Mouse (Mus musculus) stomach, embryonic 16.5 days (tissue): ENCODE data around the gene Acap2. TPM values are rescaled to one million over a fixed set of nuclear protein-coding genes. Genes with fewer than 3 reads are reported as not detected.

ENCODE experiments used
- ATAC-seq: fragments of 200-750 bp; cut with Nextera tagmentation; 2 replicates; pipeline ENCODE4 v1.8.0; 2017; ENCODE audit warnings: moderate number of reproducible peaks, moderate TSS enrichment; ENCODE audit not compliant: insufficient read depth, low FRiP score
- H3K27ac ChIP-seq: fragments of 300-500 bp; sonication (generic); 2 replicates; pipeline ENCODE4 v1.5.1; 2014; ENCODE audit warnings: low read length
- H3K27me3 ChIP-seq: fragments of 300-500 bp; sonication (generic); 2 replicates; pipeline ENCODE4 v1.6.1; 2014; ENCODE audit warnings: low read length, control low read depth, mixed read lengths; ENCODE audit not compliant: control insufficient read depth, insufficient read depth
- H3K36me3 ChIP-seq: fragments of 300-500 bp; sonication (generic); 2 replicates; pipeline ENCODE4 v1.6.1; 2014; ENCODE audit warnings: low read length; ENCODE audit not compliant: control insufficient read depth, insufficient read depth
- H3K4me1 ChIP-seq: fragments of 300-500 bp; sonication (generic); 2 replicates; pipeline ENCODE4 v1.6.1; 2014; ENCODE audit warnings: low read length, control low read depth, mixed read lengths; ENCODE audit not compliant: control insufficient read depth, insufficient read depth
- H3K4me2 ChIP-seq: fragments of 300-500 bp; sonication (generic); 2 replicates; pipeline ENCODE4 v1.6.1; 2014; ENCODE audit warnings: low read depth, low read length, mixed read lengths
- H3K4me3 ChIP-seq: fragments of 300-500 bp; sonication (generic); replicated peaks from 2 replicates; pipeline ENCODE4 v1.5.1; 2014; ENCODE audit warnings: mild to moderate bottlenecking, low read length
- H3K9ac ChIP-seq: fragments of 300-500 bp; sonication (generic); 2 replicates; pipeline ENCODE4 v1.6.1; 2014; ENCODE audit warnings: low read length
- H3K9me3 ChIP-seq: fragments of 300-500 bp; sonication (generic); replicated peaks from 2 replicates; pipeline ENCODE4 v1.6.1; 2016; ENCODE audit warnings: low read length, control low read depth; ENCODE audit not compliant: control insufficient read depth
- WGBS: fragments of 180-500 bp; shearing (Covaris S2); extraction: QIAGEN DNeasy Blood & Tissue Kit; methylation state at CpG from one replicate; pipeline ENCODE4 v1.1.7; 2014; 5-methylcytosine and 5-hydroxymethylcytosine counted together
- polyA plus RNA-seq: library from polyadenylated mRNA; unstranded; fragments of >200 nt; fragmentation: Nextera tagmentation; extraction: Ambion mirVana; gene quantifications from 2 replicates; pipeline ENCODE4 v1.2.1, GENCODE M21; 2015

Acap2 gene
- polyA plus RNA-seq, 1 experiment from 2014 or later: 21.4 TPM

- H3K27ac ChIP-seq: no peak overlapping the region
- WGBS: 88% methylated on average over 6 of the region's 6 CpGs
These were observed 53.3 kb downstream of the Acap2 start for GRCm38 (mm10) chr16:31147766-31148165.

GRCm38 (mm10) chr16:31141916-31142315 is 59.1 kb downstream of the Acap2 start:
- no peak for ATAC-seq
- no peaks in the 10 kb centered on the region for H3K9me3 ChIP-seq
- 75% methylated on average over 6 of the region's 6 CpGs for WGBS
- H3K4me3 ChIP-seq: no peak overlapping the region
- H3K4me2 ChIP-seq: no peak overlapping the region
- H3K36me3 ChIP-seq: no peaks in the 10 kb centered on the region
- H3K4me1 ChIP-seq: no peaks in the 10 kb centered on the region
- no peak overlapping the region for H3K27ac ChIP-seq
- H3K27me3 ChIP-seq: no peaks in the 10 kb centered on the region
- no peak overlapping the region for H3K9ac ChIP-seq

More at GRCm38 (mm10) chr16:31147766-31148165, 53.3 kb downstream of the Acap2 start:
- H3K4me3 ChIP-seq: no peak overlapping the region
- H3K36me3 ChIP-seq: 0 out of 2 replicates have a peak, but pooled peaks cover 1% of the 10 kb centered on the region
- no peaks in the 10 kb centered on the region for H3K4me1 ChIP-seq
- H3K27me3 ChIP-seq: no peaks in the 10 kb centered on the region
- no peak for ATAC-seq
- no peaks in the 10 kb centered on the region for H3K9me3 ChIP-seq
- H3K4me2 ChIP-seq: no peak overlapping the region
- H3K9ac ChIP-seq: no peak overlapping the region

GRCm38 (mm10) chr16:31136616-31137253 is 64.3 kb downstream of the Acap2 start:
- 72% methylated on average over 13 of the region's 13 CpGs for WGBS
- H3K9me3 ChIP-seq: no peaks in the 10 kb centered on the region
- no peaks in the 10 kb centered on the region for H3K27me3 ChIP-seq
- no peaks in the 10 kb centered on the region for H3K36me3 ChIP-seq
- H3K4me3 ChIP-seq: no peak overlapping the region
- no peak overlapping the region for H3K9ac ChIP-seq
- ATAC-seq: no peak
- no peaks in the 10 kb centered on the region for H3K4me1 ChIP-seq
- no peak overlapping the region for H3K4me2 ChIP-seq
- H3K27ac ChIP-seq: no peak overlapping the region

GRCm38 (mm10) chr16:31135519-31135918 is 65.5 kb downstream of the Acap2 start:
- Histone ChIP-seq H3K4me3 (no peak overlapping the region), H3K27me3 (no peaks in the 10 kb centered on the region)
- 72% methylated on average over 8 of the region's 8 CpGs for WGBS

GRCm38 (mm10) chr16:31131531-31131930 is 69.5 kb downstream of the Acap2 start:
- Histone ChIP-seq H3K4me1 (no peaks in the 10 kb centered on the region), H3K27ac (no peak overlapping the region), H3K9me3 (no peaks in the 10 kb centered on the region), H3K4me2 (no peak overlapping the region), H3K36me3 (no peaks in the 10 kb centered on the region), H3K9ac (no peak overlapping the region), H3K4me3 (no peak overlapping the region), H3K27me3 (no peaks in the 10 kb centered on the region)
- no peak for ATAC-seq
- 47% methylated on average over 5 of the region's 5 CpGs for WGBS

More at GRCm38 (mm10) chr16:31135519-31135918, 65.5 kb downstream of the Acap2 start:
- no peak for ATAC-seq
- H3K27ac ChIP-seq: no peak overlapping the region
- no peaks in the 10 kb centered on the region for H3K9me3 ChIP-seq
- H3K4me1 ChIP-seq: no peaks in the 10 kb centered on the region
- no peaks in the 10 kb centered on the region for H3K36me3 ChIP-seq
- no peak overlapping the region for H3K4me2 ChIP-seq
- H3K9ac ChIP-seq: no peak overlapping the region

GRCm38 (mm10) chr16:31128116-31128515 is 72.9 kb downstream of the Acap2 start:
- no peak overlapping the region for H3K4me2 ChIP-seq
- ATAC-seq: no peak
- no peaks in the 10 kb centered on the region for H3K27me3 ChIP-seq
- 73% methylated on average over 5 of the region's 5 CpGs for WGBS
- no peak overlapping the region for H3K4me3 ChIP-seq
- H3K4me1 ChIP-seq: no peaks in the 10 kb centered on the region
- no peak overlapping the region for H3K9ac ChIP-seq
- H3K36me3 ChIP-seq: no peaks in the 10 kb centered on the region
- no peaks in the 10 kb centered on the region for H3K9me3 ChIP-seq
- H3K27ac ChIP-seq: no peak overlapping the region

- Histone ChIP-seq H3K4me2 (no peak overlapping the region), H3K9me3 (no peaks in the 10 kb centered on the region), H3K4me3 (no peak overlapping the region), H3K27ac (no peak overlapping the region), H3K4me1 (no peaks in the 10 kb centered on the region), H3K36me3 (no peaks in the 10 kb centered on the region), H3K27me3 (no peaks in the 10 kb centered on the region), H3K9ac (no peak overlapping the region)
- no peak for ATAC-seq
- WGBS: 79% methylated on average over 5 of the region's 5 CpGs
These were observed 76.1 kb downstream of the Acap2 start for GRCm38 (mm10) chr16:31124991-31125390.

- Histone ChIP-seq H3K4me1 (no peaks in the 10 kb centered on the region), H3K9ac (no peak overlapping the region), H3K27ac (no peak overlapping the region), H3K4me3 (no peak overlapping the region), H3K9me3 (no peaks in the 10 kb centered on the region), H3K27me3 (no peaks in the 10 kb centered on the region), H3K36me3 (no peaks in the 10 kb centered on the region), H3K4me2 (no peak overlapping the region)
- no peak for ATAC-seq
- 96% methylated on average over 6 of the region's 6 CpGs for WGBS
These were observed 79.4 kb downstream of the Acap2 start for GRCm38 (mm10) chr16:31121612-31122011.

- no peak overlapping the region for H3K4me2 ChIP-seq
- peaks cover 20% of the 10 kb centered on the region for H3K36me3 ChIP-seq
- H3K27ac ChIP-seq: no peak overlapping the region
- ATAC-seq: no peak
- no peaks in the 10 kb centered on the region for H3K4me1 ChIP-seq
- no peak overlapping the region for H3K9ac ChIP-seq
- H3K9me3 ChIP-seq: peaks cover 6% of the 10 kb centered on the region; the same call in 1 of the 2 replicates
- H3K4me3 ChIP-seq: no peak overlapping the region
- no peaks in the 10 kb centered on the region for H3K27me3 ChIP-seq
These were observed 87.4 kb downstream of the Acap2 start for GRCm38 (mm10) chr16:31113596-31113995.
